Mouse (Mus musculus): ENCODE measurements at regions not wholly inside any gene's neighbourhood (a gene's known extent, or its start where the extent isn't known, plus 50 kb on each side); places are given as distances from the start of the nearest gene placed in this dataset.
"Not testable (repeated sequence)": the region's sequence is repeated elsewhere in the genome, so short reads cannot be mapped to it uniquely, and the experiment has no call there.

- DNase-seq (ENCODE audit: low spot score), result no peak
Measured at GRCm38 (mm10) chr15:96829941-96830340, 130.4 kb upstream of the Slc38a2 start.

- DNase-seq (ENCODE audit: low spot score), result no peak
Measured at GRCm38 (mm10) chr15:96828681-96829080, 129.2 kb upstream of the Slc38a2 start.

GRCm38 (mm10) chr15:96827931-96828330 is 128.4 kb upstream of the Slc38a2 start:
- DNase-seq (ENCODE audit: low spot score), result no peak

- DNase-seq (ENCODE audit: low spot score), result no peak
Measured at GRCm38 (mm10) chr15:96818435-96818834, 118.9 kb upstream of the Slc38a2 start.

- no peak for DNase-seq (ENCODE audit: low spot score)
Measured at GRCm38 (mm10) chr15:96817626-96818025, 118.1 kb upstream of the Slc38a2 start.

- no peak for DNase-seq (ENCODE audit: low spot score)
Measured at GRCm38 (mm10) chr15:96816997-96817570, 117.6 kb upstream of the Slc38a2 start.

GRCm38 (mm10) chr15:96813472-96813871 is 113.9 kb upstream of the Slc38a2 start:
- no peak for DNase-seq (ENCODE audit: low spot score)

- DNase-seq (ENCODE audit: low spot score), result no peak
Measured at GRCm38 (mm10) chr15:96802729-96803053, 103.2 kb upstream of the Slc38a2 start.

- no peak for DNase-seq (ENCODE audit: low spot score)
Measured at GRCm38 (mm10) chr15:96802034-96802728, 102.7 kb upstream of the Slc38a2 start.

GRCm38 (mm10) chr15:96799228-96799627 is 99.7 kb upstream of the Slc38a2 start:
- DNase-seq (ENCODE audit: low spot score), result no peak

- DNase-seq (ENCODE audit: low spot score), result no peak
Measured at GRCm38 (mm10) chr15:96797615-96798270, 98.2 kb upstream of the Slc38a2 start.

GRCm38 (mm10) chr15:96794177-96794719 is 94.7 kb upstream of the Slc38a2 start:
- no peak for DNase-seq (ENCODE audit: low spot score)

- DNase-seq (ENCODE audit: low spot score), result no peak
Measured at GRCm38 (mm10) chr15:96793251-96793650, 93.7 kb upstream of the Slc38a2 start.

GRCm38 (mm10) chr15:96791306-96791705 is 91.8 kb upstream of the Slc38a2 start:
- no peak for DNase-seq (ENCODE audit: low spot score)

GRCm38 (mm10) chr15:96787921-96788320 is 88.4 kb upstream of the Slc38a2 start:
- not testable (repeated sequence) for DNase-seq (ENCODE audit: low spot score)

GRCm38 (mm10) chr15:96784578-96784977 is 85.0 kb upstream of the Slc38a2 start:
- no peak for DNase-seq (ENCODE audit: low spot score)

- DNase-seq (ENCODE audit: low spot score), result no peak
Measured at GRCm38 (mm10) chr15:96781560-96781959, 82.0 kb upstream of the Slc38a2 start.

- no peak for DNase-seq (ENCODE audit: low spot score)
Measured at GRCm38 (mm10) chr15:96780606-96781005, 81.1 kb upstream of the Slc38a2 start.

GRCm38 (mm10) chr15:96779358-96779757 is 79.8 kb upstream of the Slc38a2 start:
- no peak for DNase-seq (ENCODE audit: low spot score)

- DNase-seq (ENCODE audit: low spot score), result peak; percentile 94
Measured at GRCm38 (mm10) chr15:96778321-96778926, 78.9 kb upstream of the Slc38a2 start.

- no peak for DNase-seq (ENCODE audit: low spot score)
Measured at GRCm38 (mm10) chr15:96776476-96777075, 77.0 kb upstream of the Slc38a2 start.

- DNase-seq (ENCODE audit: low spot score), result no peak
Measured at GRCm38 (mm10) chr15:96775129-96775528, 75.6 kb upstream of the Slc38a2 start.

Measured in thymus, postnatal 0 days (tissue).